Mouse (Mus musculus) kidney, adult 2 months (tissue): ENCODE results near the gene Slc44a3. TPM values are rescaled to one million over a fixed set of nuclear protein-coding genes. Genes with fewer than 3 reads are reported as not detected.

Source experiments
- DNase-seq: peaks from one replicate; pipeline ENCODE4 v3.0.0; 2021
- H3K27ac ChIP-seq: fragments of 200-500 bp; 2 replicates; pipeline ENCODE4 v1.5.1; 2012; ENCODE audit warnings: low read depth, low read length, control low read depth, inconsistent platforms; ENCODE audit not compliant: insufficient read depth
- H3K27me3 ChIP-seq: fragments of 200-500 bp; replicated peaks from 2 replicates; pipeline ENCODE4 v1.6.1; 2012; ENCODE audit warnings: mild to moderate bottlenecking, moderate library complexity, low read length, inconsistent platforms; ENCODE audit not compliant: control insufficient read depth, insufficient read depth
- H3K36me3 ChIP-seq: fragments of 200-500 bp; 2 replicates; pipeline ENCODE4 v1.6.1; 2012; ENCODE audit warnings: mild to moderate bottlenecking, moderate library complexity, low read length, inconsistent platforms; ENCODE audit not compliant: control insufficient read depth, insufficient read depth
- H3K4me1 ChIP-seq: fragments of 200-500 bp; 2 replicates; pipeline ENCODE4 v1.6.1; 2011; ENCODE audit warnings: low read length; ENCODE audit not compliant: control insufficient read depth, insufficient read depth
- H3K4me3 ChIP-seq: fragments of 200-500 bp; 2 replicates; pipeline ENCODE4 v1.5.1; 2011; ENCODE audit warnings: mild to moderate bottlenecking, low read depth, low read length, control low read depth; ENCODE audit not compliant: insufficient read depth
- CTCF ChIP-seq: fragments of 200-500 bp; conservative IDR thresholded peaks from 2 replicates; pipeline ENCODE4 v1.5.1; 2011; ENCODE audit warnings: low read depth, mild to moderate bottlenecking, control low read depth, low read length, moderate library complexity, mixed read lengths; ENCODE audit not compliant: insufficient read depth, insufficient read length
- POLR2A ChIP-seq: fragments of 200-500 bp; IDR thresholded peaks from one replicate; pipeline ENCODE4 v1.6.1; 2011; ENCODE audit warnings: low read depth, low read length, control low read depth
- WGBS: fragments of 180-500 bp; shearing (Covaris S2); methylation state at CpG from one replicate; pipeline ENCODE4 v1.1.7; 2018; 5-methylcytosine and 5-hydroxymethylcytosine counted together
- polyA plus RNA-seq: library from polyadenylated mRNA; depleted of rRNA; stranded (reverse); fragments of >200 nt; gene quantifications from 2 replicates; pipeline ENCODE4 v1.2.3, GENCODE M21; 2012

The Slc44a3 gene
- polyA plus RNA-seq, 1 experiment, result 11.4 TPM

- TF ChIP-seq POLR2A (no peak), CTCF (no peak)
- no peak overlapping the region for H3K4me3 ChIP-seq
- no peaks in the 10 kb centered on the region for H3K36me3 ChIP-seq
- no peaks in the 10 kb centered on the region for H3K4me1 ChIP-seq
- 85% methylated on average over 10 of the region's 10 CpGs for WGBS
- H3K27ac ChIP-seq, result no peak overlapping the region
- no peak for DNase-seq
- no peaks in the 10 kb centered on the region for H3K27me3 ChIP-seq
These were observed 10.5 kb downstream of the Slc44a3 start for GRCm38 (mm10) chr3:121521633-121522125.

GRCm38 (mm10) chr3:121521123-121521522 lies 11.1 kb downstream of the Slc44a3 start:
- Histone ChIP-seq H3K27me3 (no peaks in the 10 kb centered on the region), H3K4me1 (no peaks in the 10 kb centered on the region), H3K27ac (no peak overlapping the region), H3K36me3 (no peaks in the 10 kb centered on the region), H3K4me3 (no peak overlapping the region)
- TF ChIP-seq POLR2A, result no peak
- no peak for TF ChIP-seq CTCF
- 89% methylated on average over 3 of the region's 3 CpGs for WGBS
- DNase-seq, result no peak

- Histone ChIP-seq H3K36me3 (no peaks in the 10 kb centered on the region), H3K27ac (no peak overlapping the region), H3K4me1 (no peaks in the 10 kb centered on the region), H3K27me3 (no peaks in the 10 kb centered on the region), H3K4me3 (no peak overlapping the region)
- TF ChIP-seq CTCF (no peak), POLR2A (no peak)
- WGBS, result 94% methylated on average over 8 of the region's 8 CpGs
- no peak for DNase-seq
These were observed 15.2 kb downstream of the Slc44a3 start for GRCm38 (mm10) chr3:121517030-121517429.

- no peak for DNase-seq
- Histone ChIP-seq H3K27ac (no peak overlapping the region), H3K4me3 (no peak overlapping the region), H3K36me3 (no peaks in the 10 kb centered on the region), H3K27me3 (no peaks in the 10 kb centered on the region), H3K4me1 (no peaks in the 10 kb centered on the region)
- no peak for TF ChIP-seq POLR2A
- WGBS, result 45% methylated on average over 5 of the region's 5 CpGs
These were observed 23.1 kb downstream of the Slc44a3 start for GRCm38 (mm10) chr3:121509141-121509540.

GRCm38 (mm10) chr3:121507678-121508077 lies 24.5 kb downstream of the Slc44a3 start:
- TF ChIP-seq POLR2A, result no peak
- TF ChIP-seq CTCF, result no peak
- H3K27me3 ChIP-seq, result no peaks in the 10 kb centered on the region
- no peaks in the 10 kb centered on the region for H3K4me1 ChIP-seq
- 95% methylated on average over 14 of the region's 14 CpGs for WGBS
- no peak overlapping the region for H3K27ac ChIP-seq
- DNase-seq, result no peak
- H3K36me3 ChIP-seq, result no peaks in the 10 kb centered on the region
- H3K4me3 ChIP-seq, result no peak overlapping the region

GRCm38 (mm10) chr3:121506756-121507155 lies 25.4 kb downstream of the Slc44a3 start:
- Histone ChIP-seq H3K27ac (no peak overlapping the region), H3K4me1 (no peaks in the 10 kb centered on the region), H3K27me3 (no peaks in the 10 kb centered on the region), H3K36me3 (no peaks in the 10 kb centered on the region), H3K4me3 (no peak overlapping the region)
- TF ChIP-seq CTCF, result no peak
- TF ChIP-seq POLR2A, result no peak
- DNase-seq, result no peak
- 92% methylated on average over 7 of the region's 7 CpGs for WGBS

- Histone ChIP-seq H3K4me1 (no peaks in the 10 kb centered on the region), H3K27me3 (no peaks in the 10 kb centered on the region), H3K27ac (no peak overlapping the region), H3K36me3 (no peaks in the 10 kb centered on the region), H3K4me3 (no peak overlapping the region)
- no peak for TF ChIP-seq POLR2A
- TF ChIP-seq CTCF, result no peak
- 82% methylated on average over 8 of the region's 8 CpGs for WGBS
- DNase-seq, result no peak
These were observed 26.0 kb downstream of the Slc44a3 start for GRCm38 (mm10) chr3:121506175-121506574.

GRCm38 (mm10) chr3:121504927-121505487 lies 27.2 kb downstream of the Slc44a3 start:
- Histone ChIP-seq H3K27me3 (no peaks in the 10 kb centered on the region), H3K4me3 (no peak overlapping the region), H3K4me1 (no peaks in the 10 kb centered on the region), H3K27ac (0 out of 2 replicates have a peak overlapping the region, but pooled peaks have one; percentile 26), H3K36me3 (no peaks in the 10 kb centered on the region)
- DNase-seq, result no peak
- 80% methylated on average over 8 of the region's 8 CpGs for WGBS
- TF ChIP-seq POLR2A (no peak), CTCF (no peak)
